Mouse (Mus musculus) left cerebral cortex, adult 8-10 months (tissue): ENCODE measurements around the gene Pfn1. TPM values are rescaled to one million over a fixed set of nuclear protein-coding genes. Genes with fewer than 3 reads are reported as not detected.
A peak's percentile ranks its signal among the peaks of the same experiment; 100 is the strongest.

Experiments
- DNase-seq, 2 experiments: peaks; one replicate each; pipeline ENCODE4 v3.0.0; 2022; ENCODE audit warnings: low spot score in 2 of 2
- total RNA-seq, 4 experiments: library from RNA; stranded (reverse); gene quantifications; 2 replicates each; pipeline ENCODE4 v1.2.4; 2022

Gene Pfn1
- total RNA-seq, 4 experiments from 2014 or later, result 203 to 237 (median 220) TPM

- DNase-seq, result peak in 1 of 2 experiments; percentile 20
Measured at GRCm38 (mm10) chr11:70655571-70656455, 1.4 kb upstream of the Pfn1 start.

GRCm38 (mm10) chr11:70654923-70655570 lies 603 bp upstream of the Pfn1 start:
- peak in 1 of 2 experiments; percentile 60 for DNase-seq

- DNase-seq, result no peak
Measured at GRCm38 (mm10) chr11:70653345-70654197, 873 bp downstream of the Pfn1 start.

GRCm38 (mm10) chr11:70652884-70653344 lies 1.5 kb downstream of the Pfn1 start:
- DNase-seq, result no peak

DNA sequence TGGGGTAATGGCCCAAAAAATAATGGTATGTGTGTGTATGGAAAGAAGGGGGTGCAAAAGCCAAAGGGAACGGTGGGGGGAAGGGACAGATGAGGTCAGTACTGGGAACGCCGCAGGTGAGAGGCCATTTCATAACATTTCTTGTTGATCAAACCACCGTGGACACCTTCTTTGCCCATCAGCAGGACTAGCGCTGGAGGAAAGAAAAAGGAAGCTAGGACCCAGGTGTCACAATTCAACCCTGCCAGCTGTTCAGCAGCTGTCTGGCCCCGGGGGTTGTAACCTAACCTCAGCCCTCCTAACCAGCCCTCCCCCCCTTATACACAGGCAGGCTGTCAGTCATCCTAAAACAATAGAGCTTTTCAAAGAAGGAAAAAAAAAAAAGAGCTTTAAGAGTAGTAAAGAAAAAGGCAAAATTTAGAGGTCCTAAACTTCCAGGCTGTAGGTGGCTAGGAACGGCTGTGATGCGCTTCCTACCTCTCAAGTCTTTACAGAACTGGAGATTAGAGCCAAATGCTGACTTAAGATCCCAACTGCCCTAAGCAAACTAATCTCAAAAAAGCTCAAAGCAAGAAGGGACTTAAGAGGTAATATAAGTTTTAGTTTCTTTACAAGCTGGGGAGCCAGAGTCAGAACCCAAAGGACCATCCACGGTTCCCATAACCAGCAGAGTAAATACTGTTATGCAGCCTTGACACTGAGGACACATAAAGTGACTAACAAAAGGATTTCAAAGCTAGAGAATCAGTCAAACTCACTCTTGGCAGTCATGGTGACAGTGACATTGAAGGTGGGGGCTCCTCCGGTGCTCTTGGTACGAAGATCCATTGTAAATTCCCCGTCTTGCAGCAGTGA lies 2.2 kb downstream of the Pfn1 start:
- no peak for DNase-seq

DNA sequence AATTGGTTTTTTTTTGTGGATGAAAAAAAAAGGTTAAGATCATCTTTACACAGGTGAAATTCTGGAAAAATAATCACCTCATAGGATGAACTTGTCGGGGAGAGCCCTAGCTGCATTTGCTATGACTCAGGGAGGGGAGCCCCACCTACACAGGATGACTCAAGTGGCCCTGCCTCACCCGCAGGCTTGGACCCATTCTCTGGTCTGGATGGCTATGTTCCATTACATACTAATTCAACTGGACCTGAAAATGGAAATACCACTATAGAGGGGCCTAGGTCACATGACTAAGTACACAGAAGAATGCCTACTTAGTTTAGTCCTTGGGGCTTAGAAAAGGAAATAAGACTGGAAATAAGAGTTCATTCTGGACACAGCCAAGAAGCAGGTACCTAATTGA lies 3.1 kb downstream of the Pfn1 start:
- no peak for DNase-seq

GRCm38 (mm10) chr11:70650322-70651175 lies 3.9 kb downstream of the Pfn1 start:
- no peak for DNase-seq

- DNase-seq, result no peak
Measured at GRCm38 (mm10) chr11:70649185-70649734, 5.2 kb downstream of the Pfn1 start.

GRCm38 (mm10) chr11:70648512-70648911 lies 5.9 kb downstream of the Pfn1 start:
- no peak for DNase-seq

- DNase-seq, result no peak
Measured at GRCm38 (mm10) chr11:70647716-70648420, 6.6 kb downstream of the Pfn1 start.

DNA sequence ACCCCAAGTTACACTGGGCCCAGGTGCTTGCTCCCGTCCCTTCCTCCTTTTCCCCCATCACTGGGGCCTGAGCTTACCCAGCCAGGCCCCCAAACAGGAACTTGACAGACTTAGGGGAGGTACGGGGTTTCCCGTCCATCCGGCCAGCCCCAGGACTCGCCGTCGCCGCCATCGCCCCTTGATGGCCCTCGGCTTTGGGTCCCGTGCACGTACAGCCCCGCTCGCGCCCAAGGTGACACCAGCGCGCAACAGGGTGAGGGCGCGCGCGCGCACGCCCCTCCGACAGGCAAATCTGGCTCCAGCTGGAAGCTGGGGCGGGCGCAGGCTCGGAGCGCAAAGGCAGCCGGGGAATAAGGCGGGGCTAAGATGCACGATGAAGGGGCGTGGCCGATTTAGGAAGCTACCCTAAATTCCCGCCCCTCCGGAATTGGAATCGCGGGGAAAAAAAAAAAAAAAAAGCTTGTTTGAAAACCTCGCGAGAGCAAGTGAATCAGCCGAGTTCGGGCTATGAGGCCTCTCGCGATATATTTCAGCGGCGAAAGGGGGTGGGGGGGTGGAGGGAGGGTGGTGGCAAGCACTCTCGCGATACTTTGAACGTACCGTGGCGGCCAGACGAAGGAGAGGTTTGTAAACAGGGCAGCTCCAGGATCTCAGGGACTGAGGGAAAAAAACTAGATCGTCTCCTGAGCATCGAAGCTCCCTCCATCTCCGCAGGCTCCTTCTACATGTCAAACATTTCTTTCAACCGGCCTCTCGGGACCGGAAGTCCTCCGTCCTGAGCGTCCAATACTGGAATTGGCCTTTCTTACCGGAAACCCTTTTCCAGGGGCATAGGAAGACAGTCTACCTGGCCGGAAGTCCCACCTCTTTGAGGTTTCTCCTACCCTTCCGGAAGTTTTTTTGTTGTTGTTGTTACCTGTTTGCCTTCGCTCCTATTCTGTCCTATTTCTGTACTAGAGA lies 7.5 kb downstream of the Pfn1 start, which contains the start of the genes Rnf167 and Slc25a11:
TSS of gene Rnf167 (plus strand) at position 545 of the 960 bp plus-strand sequence.
TSS of gene Slc25a11 (minus strand) at position 789 of the 960 bp plus-strand sequence.
- peak; percentile 84 to 97 for DNase-seq

DNA sequence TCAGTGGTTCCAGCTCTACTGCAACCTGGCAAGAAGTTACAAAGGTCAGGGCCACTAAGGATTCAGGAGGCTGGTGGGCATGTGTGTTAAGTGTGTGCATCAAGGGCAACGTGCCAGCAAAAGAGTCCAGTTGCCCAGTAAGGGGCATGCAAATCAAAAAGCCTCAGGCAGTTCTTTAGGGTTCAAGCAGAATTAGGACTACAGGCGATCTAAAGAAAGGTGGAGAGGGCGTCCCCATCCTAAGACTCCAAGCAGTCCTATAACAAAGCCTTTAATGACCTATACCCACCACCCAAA lies 8.2 kb downstream of the Pfn1 start:
- no peak for DNase-seq

DNA sequence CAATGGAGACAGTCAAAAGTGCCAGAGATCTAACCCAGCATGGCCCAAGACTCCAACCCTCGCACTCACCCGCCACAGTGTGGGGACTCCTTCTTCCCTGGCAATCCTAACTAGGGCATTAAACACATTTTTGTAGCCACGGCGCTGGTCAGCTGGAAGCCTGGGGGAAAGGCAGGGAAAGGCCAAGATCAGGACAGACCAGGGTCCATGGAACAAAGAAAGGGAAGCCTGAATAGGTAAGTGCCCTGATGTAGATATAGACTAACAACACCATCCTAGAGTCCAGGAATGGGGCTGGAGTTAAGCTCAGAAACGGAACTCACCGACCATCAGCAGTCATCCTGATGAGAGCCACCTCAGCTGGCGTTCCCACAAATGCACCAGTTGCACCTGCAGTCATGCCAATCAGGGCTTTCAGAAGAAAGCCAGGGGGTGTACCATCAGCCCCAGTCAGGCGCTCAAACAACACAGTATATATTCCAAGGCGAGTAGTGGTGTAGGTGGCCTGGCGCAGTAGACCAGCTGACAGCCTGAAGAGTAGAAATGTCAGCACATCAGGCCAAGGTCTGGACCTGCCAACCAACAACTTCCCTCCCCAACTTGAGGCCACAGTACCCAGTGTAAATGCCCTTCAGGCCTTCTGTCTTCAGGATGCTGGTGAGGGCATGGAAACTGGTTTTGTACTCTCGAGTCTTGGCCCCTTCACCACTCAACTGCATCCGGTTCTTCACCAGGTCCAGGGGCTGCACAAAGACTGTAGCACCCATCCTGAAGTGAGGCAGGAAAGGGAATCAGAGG lies 8.8 kb downstream of the Pfn1 start:
- no peak for DNase-seq

- DNase-seq, result no peak
Measured at GRCm38 (mm10) chr11:70644564-70645103, 9.8 kb downstream of the Pfn1 start.

DNA sequence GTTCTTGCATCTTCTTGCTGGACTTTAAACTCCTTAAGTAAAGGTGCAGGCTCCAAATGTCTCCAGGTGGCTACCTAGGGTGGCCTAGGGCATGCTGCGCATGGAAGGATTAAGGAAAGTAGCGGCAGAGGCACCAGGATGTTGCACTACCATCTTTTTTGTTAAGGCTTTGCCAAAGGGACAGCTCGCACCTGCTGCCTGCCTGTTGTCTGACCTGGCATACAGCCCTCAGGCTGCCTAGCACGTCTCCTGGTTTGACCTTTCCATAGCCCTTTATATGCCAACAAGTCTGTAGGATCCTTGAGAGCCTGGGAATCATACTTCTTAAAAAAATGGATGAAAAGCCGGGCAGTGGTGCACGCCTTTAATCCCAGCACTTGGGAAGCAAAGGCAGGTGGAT lies 11.4 kb downstream of the Pfn1 start:
- DNase-seq, result no peak

DNA sequence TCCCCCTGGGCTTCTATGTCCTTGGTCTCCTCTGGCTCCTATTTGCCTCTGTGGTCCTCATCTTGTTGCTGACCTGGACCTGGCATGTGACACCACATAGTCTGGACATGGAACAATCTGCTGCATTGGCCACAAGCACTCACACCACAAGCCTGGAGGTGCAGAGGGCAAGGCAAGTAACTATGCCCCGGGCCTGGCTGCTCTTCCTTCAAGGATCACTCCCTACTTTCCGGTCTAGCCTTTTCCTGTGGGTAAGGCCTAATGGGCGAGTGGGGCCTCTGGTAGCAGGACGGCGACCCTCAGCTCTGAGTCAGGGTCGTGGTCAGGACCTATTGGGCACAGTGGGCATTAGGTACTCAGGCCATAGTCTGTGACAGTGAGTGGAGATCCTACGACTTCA lies 13.2 kb downstream of the Pfn1 start:
- DNase-seq, result no peak

DNA sequence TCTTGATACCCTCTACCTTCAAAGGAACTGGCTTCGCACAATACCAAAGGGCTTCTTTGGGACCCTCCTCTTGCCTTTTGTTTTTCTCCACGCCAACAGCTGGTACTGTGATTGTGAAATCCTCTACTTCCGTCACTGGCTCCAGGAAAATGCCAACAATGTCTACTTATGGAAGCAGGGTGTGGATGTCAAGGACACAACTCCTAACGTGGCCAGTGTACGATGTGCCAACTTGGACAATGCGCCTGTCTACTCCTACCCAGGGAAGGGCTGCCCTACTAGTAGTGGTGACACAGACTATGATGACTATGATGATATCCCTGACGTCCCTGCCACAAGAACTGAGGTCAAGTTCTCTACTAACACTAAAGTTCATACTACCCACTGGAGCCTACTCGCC lies 14.5 kb downstream of the Pfn1 start:
- no peak for DNase-seq
